Mouse (Mus musculus): Measurements from ENCODE around the gene Adcy6. TPM values are rescaled to one million over a fixed set of nuclear protein-coding genes. Genes with fewer than 3 reads are reported as not detected.

Adcy6 gene
- total and polyA plus RNA-seq, 3 experiments, result 76.0 to 77.3 TPM; not detected in 1

DNA sequence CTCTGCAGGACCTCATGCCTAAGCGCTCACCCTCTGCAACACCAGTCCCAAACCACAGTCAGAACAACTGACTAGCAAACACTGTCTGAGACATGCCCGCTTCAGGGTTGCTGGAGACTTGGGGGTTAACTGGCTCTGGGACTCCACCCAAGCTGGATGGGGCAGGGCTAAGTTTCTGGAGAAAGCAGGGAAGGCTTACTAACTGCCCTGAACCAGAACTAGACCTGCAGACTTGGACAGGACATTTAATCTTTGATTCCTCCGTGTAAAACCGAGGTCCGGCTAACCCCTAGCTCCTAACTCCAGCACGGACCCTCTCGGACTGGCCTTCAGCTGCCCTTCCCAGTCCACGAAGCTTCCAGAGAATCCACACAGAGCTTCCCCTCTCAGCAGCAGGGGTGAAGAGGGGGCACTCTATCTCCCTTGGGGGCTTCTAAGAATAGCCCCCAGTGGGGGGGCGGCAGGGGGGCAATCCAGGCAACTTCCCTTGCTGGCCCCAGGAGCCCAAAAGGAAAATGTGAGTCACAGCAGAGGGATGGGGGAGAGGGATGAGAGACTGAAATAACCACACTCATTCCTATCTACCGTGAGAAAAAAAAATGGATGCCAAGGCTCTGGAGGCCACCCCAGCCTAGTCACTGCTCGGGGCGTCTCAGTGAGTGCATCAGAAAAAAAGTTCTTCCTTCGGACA is 7.5 kb downstream of the Adcy6 start (continued):
- TF ChIP-seq ELF1 (IDR thresholded peaks at IDR 0.05; ENCODE audit: low read depth, low read length) (no peak), TCF12 (IDR thresholded peaks at IDR 0.05; ENCODE audit: low read depth, low read length) (no peak; the same call in 1 of the 2 replicates), ZC3H11A (IDR thresholded peaks at IDR 0.05; ENCODE audit: low read depth, low read length) (no peak), RAD21 (IDR thresholded peaks at IDR 0.05; ENCODE audit: low read depth, low read length) (no peak), TBP (IDR thresholded peaks at IDR 0.05; ENCODE audit: low read depth, low read length) (no peak), ZNF384 (IDR thresholded peaks at IDR 0.05; ENCODE audit: low read depth, low read length) (no peak), USF1 (IDR thresholded peaks at IDR 0.05; ENCODE audit: low read depth, low read length) (no peak), NELFE (IDR thresholded peaks at IDR 0.05; ENCODE audit: low read depth, low read length) (peak; percentile 37; the same call in 1 of the 2 replicates), BHLHE40 (IDR thresholded peaks at IDR 0.05; ENCODE audit: borderline replicate concordance, low read depth, low read length) (no peak), MAFK (IDR thresholded peaks at IDR 0.05; ENCODE audit: borderline replicate concordance, low read depth, low read length) (no peak), CHD1 (IDR thresholded peaks at IDR 0.05; ENCODE audit: low read depth, low read length) (no peak; the same call in 1 of the 2 replicates)

DNA sequence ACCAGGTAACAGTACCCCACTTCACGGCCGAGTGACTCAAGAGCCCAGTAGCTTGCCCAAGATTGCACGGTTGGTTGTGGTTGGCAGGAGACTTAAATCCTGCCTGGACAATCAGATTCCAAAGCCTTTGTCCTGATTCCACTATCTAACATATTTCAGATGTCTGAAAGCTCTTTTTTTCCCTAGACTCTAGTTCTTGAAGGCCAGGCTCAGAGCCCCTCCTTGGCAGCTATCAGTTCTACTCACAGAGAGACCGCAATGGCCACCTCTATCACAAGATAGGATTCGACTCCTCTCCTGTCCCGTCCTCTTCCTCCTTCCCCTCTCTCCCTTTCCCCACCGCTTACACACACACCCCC is 8.1 kb downstream of the Adcy6 start:
- Histone ChIP-seq H3K36me3 (ENCODE audit: control insufficient read depth in 1 of 2, insufficient read depth in 2 of 2, low read length in 2 of 2) (peaks cover 22 to 44% of the 10 kb centered on the region in 2 experiments), H3K9me3 (replicated peaks; ENCODE audit: insufficient read depth, low read length) (no peaks in the 10 kb centered on the region), H3K79me2 (ENCODE audit: control insufficient read depth, insufficient read depth, low read length, poor library complexity) (peaks cover 51% of the 10 kb centered on the region), H3K27me3 (ENCODE audit: control insufficient read depth in 1 of 2, insufficient read depth in 2 of 2, low read length in 2 of 2) (no peaks in the 10 kb centered on the region), H3K4me1 (ENCODE audit: control insufficient read depth in 1 of 2, insufficient read depth in 2 of 2, low read length in 2 of 2) (peaks cover 26 to 53% of the 10 kb centered on the region in 2 experiments), H3K9ac (ENCODE audit: control insufficient read depth, low read depth, low read length, poor library complexity, severe bottlenecking) (peak overlapping the region; percentile 72), H3K4me3 (ENCODE audit: control insufficient read depth in 1 of 2, insufficient read depth in 1 of 2, low read depth in 2 of 2, low read length in 2 of 2) (no peak overlapping the region), H3K27ac (ENCODE audit: control insufficient read depth, low read depth, low read length) (peak overlapping the region; percentile 74)
- no peak for TF ChIP-seq MYB (IDR thresholded peaks at IDR 0.05; ENCODE audit: low read depth, low read length)
- TF ChIP-seq MYC (IDR thresholded peaks at IDR 0.05; ENCODE audit: low read depth, low read length), result no peak
- TF ChIP-seq POLR2A (IDR thresholded peaks at IDR 0.05; ENCODE audit: control insufficient read depth in 1 of 2, insufficient read depth in 1 of 2, low read depth in 1 of 2, low read length in 2 of 2, poor library complexity in 1 of 2), result no peak
- TF ChIP-seq TBP (IDR thresholded peaks at IDR 0.05; ENCODE audit: low read depth, low read length), result no peak
- TF ChIP-seq ELF1 (IDR thresholded peaks at IDR 0.05; ENCODE audit: low read depth, low read length), result 0 out of 2 replicates have a peak, but pooled peaks have one; percentile 35
- peak; percentile 76 to 81 for TF ChIP-seq EP300 (IDR thresholded peaks at IDR 0.05; ENCODE audit: low read depth in 1 of 2, low read length in 2 of 2)
- TF ChIP-seq MXI1 (IDR thresholded peaks at IDR 0.05; ENCODE audit: low read depth, low read length), result peak; percentile 48; the same call in 1 of the 2 replicates
- TF ChIP-seq SMC3 (IDR thresholded peaks at IDR 0.05; ENCODE audit: low read depth, low read length), result no peak
- no peak for TF ChIP-seq UBTF (IDR thresholded peaks at IDR 0.05; ENCODE audit: borderline replicate concordance, insufficient read depth, low read depth, low read length)
- 0 out of 2 replicates have a peak, but pooled peaks have one; percentile 51 for TF ChIP-seq POLR2AphosphoS2 (IDR thresholded peaks at IDR 0.05; ENCODE audit: low read length)
- TF ChIP-seq TAL1 (IDR thresholded peaks at IDR 0.05; ENCODE audit: low read length), result peak; percentile 69
- TF ChIP-seq ZC3H11A (IDR thresholded peaks at IDR 0.05; ENCODE audit: low read depth, low read length), result no peak; the same call in 1 of the 2 replicates
- 0 out of 2 replicates have a peak, but pooled peaks have one; percentile 68 for TF ChIP-seq CHD1 (IDR thresholded peaks at IDR 0.05; ENCODE audit: low read depth, low read length)
- TF ChIP-seq ZNF384 (IDR thresholded peaks at IDR 0.05; ENCODE audit: low read depth, low read length), result peak; percentile 69; the same call in 1 of the 2 replicates
- TF ChIP-seq GATA1 (IDR thresholded peaks at IDR 0.05; ENCODE audit: low read depth, low read length), result peak; percentile 75
- no peak for TF ChIP-seq USF2 (IDR thresholded peaks at IDR 0.05; ENCODE audit: borderline replicate concordance in 1 of 2, insufficient read depth in 1 of 2, low read depth in 1 of 2, low read length in 2 of 2)
- no peak for TF ChIP-seq MAZ (IDR thresholded peaks at IDR 0.05; ENCODE audit: low read depth, low read length)
- TF ChIP-seq TCF12 (IDR thresholded peaks at IDR 0.05; ENCODE audit: low read depth, low read length), result peak; percentile 77
- TF ChIP-seq JUND (IDR thresholded peaks at IDR 0.05; ENCODE audit: low read depth, low read length), result no peak
- TF ChIP-seq ETS1 (IDR thresholded peaks at IDR 0.05; ENCODE audit: low read depth, low read length), result peak; percentile 46
- TF ChIP-seq MEF2A (IDR thresholded peaks at IDR 0.05; ENCODE audit: extremely low read depth, insufficient replicate concordance, low read depth, low read length, poor library complexity, severe bottlenecking), result no peak
- no peak for TF ChIP-seq CTCF (IDR thresholded peaks at IDR 0.05 in 2 of 3, conservative IDR thresholded peaks at IDR 0.05 in 1 of 3; ENCODE audit: control insufficient read depth in 1 of 3, insufficient read depth in 1 of 3, low read depth in 2 of 3, low read length in 3 of 3, poor library complexity in 1 of 3, severe bottlenecking in 1 of 3)
- no peak for TF ChIP-seq ZKSCAN1 (IDR thresholded peaks at IDR 0.05; ENCODE audit: low read depth, low read length)
- TF ChIP-seq RCOR1 (IDR thresholded peaks at IDR 0.05; ENCODE audit: low read depth, low read length), result peak; percentile 81; the same call in 1 of the 2 replicates
- DNase-seq (ENCODE audit: low read depth, low spot score), result no peak
